Mouse (Mus musculus): ENCODE results near the gene Angel1. TPM values are rescaled to one million over a fixed set of nuclear protein-coding genes. Genes with fewer than 3 reads are reported as not detected.

The Angel1 gene
- 1 to 10 TPM; 2.7 to 6.6 (median 4.6) TPM for total RNA-seq (2022)

DNA sequence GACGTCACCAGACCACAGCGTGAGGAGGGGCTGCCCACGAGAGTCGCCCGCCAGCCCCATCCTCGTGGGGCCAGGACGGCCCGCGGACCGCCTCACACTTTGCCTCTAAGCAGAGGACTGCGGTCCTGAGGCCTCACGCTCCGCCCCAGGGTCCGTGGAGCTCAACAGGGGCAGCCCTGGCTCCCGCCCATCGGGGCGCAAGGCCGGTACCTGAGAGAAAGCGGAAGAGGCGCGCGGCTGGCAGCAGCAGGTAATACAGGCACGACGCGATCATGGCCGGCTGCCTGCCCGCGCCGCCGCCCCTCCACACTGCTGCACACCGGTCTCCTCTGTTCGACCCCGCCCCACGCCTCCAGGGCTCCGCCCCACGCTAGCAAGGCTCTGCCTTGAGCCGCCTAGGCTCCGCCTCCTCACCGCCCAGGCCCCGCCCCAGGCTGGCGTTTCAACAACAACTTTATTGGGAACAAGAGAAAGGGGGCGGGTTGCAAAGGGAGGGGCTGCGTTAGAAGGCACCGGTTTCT lies at the start of gene Angel1:
Angel1 (minus strand) TSS at position 341 of the 521 bp plus-strand sequence.
- DNase-seq = peak; percentile 93

DNA sequence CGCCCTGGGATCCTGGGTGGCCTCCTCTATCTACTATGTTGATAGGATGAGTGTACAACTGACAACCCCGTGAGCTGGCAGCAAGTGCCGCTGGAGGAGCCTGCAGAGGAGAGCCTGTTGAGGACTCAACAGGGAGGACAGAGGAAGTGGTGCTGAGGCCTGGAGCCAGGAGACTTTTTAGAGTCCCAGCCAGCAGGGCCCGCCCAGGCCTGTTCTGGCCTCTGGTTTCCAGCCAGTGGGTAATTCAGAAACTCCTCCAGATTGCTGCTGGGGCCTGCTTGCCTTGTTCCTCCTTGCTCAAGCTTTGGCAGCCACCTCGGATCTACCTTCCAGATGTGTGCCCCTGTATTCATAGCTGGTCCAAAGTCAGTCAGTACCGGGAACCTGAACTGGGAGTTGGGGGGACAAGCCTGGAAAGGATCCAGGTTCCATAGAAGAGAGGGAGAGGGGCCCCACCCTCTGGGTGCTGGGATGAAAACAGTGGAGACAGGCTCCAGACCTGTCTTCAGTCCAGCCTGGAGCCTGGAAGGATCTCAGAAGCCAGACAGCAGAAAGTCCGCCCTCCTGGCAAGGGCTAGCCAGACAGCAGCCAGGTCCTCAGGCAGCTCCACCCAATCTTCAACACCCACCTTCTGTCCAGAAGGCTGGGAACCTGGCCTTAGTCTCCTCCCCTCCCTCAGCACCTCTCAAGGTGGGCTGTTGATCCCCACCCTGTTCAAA lies 49.5 kb upstream of the Angel1 start:
- DNase-seq = no peak

DNA sequence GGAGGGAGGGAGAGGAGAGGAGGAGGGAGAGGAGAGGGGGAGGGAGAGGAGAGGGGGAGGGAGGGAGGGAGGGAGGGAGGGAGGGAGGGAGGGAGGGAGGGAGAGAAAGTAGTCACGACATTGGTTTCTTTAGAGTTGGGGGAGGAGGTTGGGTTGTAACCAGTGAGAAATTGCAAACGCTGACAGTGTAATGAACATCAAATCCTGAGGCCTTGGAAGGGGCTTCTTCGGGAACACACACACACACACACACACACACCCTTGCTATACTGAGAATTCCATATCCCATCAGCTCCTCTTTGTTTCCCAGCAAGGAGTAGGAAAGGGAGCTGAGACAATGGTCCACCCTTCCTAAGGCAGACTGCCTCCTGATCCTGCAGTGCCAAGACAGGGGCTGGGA lies 46.3 kb upstream of the Angel1 start:
- DNase-seq = no peak

DNA sequence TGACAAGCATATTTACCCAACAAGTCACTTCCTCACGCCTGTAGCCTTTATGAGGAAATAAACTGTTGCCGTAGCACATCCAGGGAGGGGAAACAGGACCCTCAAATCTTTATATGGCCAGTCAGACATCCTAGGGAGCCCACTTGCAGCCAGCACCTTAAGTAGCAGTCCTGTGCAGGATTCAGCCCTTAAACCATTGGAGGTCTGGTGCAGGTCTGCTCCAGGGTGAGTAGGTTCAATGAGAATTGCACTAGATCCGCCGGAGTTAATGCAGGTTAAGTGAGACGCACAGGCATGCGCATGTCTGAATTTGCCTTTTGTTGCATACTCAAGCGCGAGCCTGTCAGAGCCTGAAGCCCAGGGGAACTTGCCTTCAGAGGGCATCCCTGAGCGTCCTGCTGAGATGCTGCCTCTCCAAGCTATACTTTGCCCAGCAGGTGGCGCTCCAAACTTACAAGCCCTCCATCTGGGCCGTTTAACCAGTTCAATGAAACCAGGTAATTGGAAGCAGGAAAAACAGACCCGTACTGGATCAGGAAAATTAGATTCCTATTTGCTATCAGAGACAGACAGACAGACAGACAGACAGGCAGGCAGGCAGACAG lies 45.7 kb upstream of the Angel1 start:
- peak; percentile 89 for DNase-seq

DNA sequence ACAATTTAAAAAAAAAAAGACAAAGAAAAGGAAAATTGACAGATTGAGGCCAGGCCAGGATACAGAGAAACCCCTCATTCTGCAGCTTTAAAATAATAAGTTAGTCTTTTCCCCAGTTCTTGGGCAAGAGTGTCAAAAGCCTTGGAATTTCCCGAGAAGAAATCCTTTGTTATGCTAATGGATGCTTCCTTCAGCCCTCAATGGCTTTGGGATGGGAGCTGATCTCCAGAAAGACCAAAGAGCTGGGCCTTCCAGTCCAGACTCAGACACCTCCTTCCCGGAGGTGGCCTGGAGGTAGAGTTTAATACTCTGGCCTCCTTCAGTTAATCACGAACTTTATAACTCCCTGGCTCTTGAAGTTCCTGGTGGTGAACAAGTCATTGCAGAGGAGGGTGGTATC lies 44.7 kb upstream of the Angel1 start:
- DNase-seq = no peak

DNA sequence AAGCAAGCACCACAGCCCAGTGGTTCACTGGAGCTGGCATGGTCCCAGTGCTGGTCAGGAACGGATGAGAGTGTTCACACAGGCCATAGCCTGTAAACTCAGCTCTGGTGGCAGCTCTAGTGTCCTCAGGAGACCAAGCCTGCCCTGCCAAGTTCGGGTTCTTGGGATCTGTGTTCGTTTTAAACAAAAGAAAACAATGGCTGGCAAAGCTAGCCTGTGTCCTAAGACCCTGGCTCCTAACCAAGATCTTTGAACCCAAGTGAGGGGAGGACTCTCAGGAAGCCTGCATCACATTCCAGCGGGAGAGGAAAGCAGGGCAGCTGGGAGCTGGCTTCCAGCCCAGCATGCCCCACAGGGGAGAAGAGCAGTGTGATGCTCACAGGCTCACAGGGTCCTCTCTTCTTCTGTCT lies 44.0 kb upstream of the Angel1 start:
- DNase-seq = peak; percentile 72

DNA sequence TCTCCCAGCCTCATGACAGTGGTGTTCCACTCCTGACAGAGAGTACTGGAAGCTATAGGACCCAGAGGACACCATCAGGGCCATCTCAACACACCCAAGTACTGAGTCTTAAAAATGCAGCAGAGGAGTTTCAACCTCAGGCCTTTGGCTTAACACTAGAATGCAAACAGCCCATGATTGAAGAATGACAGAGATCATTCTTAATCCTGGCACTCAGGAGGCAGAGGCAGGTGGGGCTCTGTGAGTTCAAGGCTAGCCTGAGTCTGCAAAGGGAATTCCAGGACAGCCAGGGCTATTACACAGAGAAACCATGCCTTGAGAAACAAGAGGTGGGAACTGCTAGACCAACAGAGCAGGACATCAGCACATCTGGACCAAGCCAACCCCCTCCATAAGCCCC lies 43.6 kb upstream of the Angel1 start:
- DNase-seq = no peak

DNA sequence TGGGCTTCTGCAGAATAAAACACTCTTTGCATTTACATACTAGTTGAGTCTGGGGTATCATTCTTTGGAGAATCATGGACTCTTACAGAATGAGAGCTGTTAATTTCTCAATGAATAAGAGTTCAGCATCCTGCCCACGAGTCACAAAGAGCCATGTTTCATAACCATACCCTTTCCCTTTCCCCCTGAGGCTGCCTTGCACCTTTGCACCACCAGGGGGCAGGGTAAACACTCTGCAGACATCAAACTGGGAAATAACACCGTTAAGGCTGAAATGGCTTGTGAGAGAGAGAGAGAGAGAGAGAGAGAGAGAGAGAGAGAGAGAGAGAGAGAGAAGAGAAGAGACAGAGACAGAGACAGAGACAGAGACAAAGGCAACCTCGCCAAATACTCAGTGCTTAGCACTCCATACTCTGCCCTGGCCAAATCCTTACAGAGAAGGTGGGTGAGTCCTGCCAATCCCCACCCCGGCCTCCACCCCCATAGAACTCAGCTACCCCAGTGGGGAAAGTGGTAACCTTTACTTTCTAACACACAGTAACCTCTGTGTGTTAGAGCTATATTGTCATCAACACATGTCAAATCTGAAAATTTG lies 42.8 kb upstream of the Angel1 start:
- peak; percentile 60 for DNase-seq

DNA sequence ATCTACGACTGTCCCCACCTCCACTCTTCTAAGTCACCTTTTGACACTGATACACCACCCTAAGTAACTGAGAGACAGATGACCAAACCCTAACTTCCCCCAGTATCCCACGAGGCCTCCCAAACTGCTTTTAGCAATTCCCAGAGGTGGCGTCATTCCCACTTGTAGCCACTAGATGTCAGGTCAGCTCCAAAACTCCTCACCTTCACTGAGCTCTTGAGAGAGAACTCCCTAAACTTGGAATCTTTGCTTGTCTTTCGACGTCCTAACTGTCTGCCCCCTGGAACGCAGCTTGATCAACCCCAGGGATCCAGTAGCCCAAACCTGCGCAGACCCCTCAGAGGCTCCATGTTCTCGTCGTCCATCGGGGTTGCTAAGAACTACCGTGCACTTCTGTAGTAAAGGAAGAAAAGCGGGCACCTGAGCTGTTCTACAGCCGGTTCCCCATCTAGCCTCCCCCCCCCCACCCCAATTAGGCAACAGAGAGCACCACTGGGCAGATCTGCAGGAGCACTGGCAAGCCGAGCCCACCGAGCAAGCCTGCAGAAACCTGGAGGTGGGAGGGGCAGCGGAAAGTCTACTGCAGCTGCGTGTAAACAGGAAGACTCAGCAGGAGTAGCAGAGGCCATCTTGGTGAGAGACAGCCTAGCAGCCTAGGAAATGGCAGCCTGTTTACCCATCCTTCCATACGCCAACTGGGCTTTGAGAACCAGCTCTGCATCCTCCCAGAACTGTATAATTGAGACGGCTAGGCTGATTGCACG lies 41.8 kb upstream of the Angel1 start:
- no peak for DNase-seq

DNA sequence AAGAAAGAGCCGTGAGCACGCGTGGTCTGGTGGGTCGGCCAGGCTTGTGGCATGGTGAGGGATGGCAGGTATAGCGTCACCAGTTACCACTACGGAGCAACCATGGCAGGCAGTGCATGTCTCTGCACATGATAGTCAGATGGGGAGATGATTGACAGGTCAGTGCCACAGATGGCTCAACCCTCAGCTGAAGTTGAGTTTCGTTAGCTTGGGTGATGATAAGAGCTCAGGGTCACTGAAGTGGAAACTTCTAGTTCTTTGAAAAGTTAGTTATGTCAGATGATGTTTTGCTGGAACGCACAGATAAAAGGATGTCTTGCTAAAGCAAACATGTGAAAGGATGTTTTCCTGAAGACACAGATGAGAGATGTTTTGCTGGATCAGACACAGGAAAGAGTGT lies 40.2 kb upstream of the Angel1 start:
- no peak for DNase-seq

DNA sequence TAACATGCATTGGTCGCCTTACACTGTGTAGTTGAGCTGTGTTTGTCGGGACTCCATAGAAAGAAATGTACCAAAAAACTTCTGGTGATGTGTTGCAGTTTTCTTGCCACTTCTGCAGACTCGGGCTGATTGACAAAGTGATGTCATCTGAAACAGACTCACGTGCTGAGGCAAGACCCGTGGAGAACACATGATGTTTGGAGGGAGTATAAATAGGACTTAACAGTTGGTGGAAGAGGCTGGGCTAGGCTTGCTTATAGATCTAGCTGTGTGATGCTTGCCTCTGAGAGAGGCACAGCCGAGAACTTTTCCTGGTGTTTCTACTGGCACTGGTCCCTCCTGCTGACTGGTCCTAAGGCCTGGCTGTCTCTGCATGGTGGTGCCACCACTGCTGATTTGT lies 37.8 kb upstream of the Angel1 start:
- DNase-seq = no peak

DNA sequence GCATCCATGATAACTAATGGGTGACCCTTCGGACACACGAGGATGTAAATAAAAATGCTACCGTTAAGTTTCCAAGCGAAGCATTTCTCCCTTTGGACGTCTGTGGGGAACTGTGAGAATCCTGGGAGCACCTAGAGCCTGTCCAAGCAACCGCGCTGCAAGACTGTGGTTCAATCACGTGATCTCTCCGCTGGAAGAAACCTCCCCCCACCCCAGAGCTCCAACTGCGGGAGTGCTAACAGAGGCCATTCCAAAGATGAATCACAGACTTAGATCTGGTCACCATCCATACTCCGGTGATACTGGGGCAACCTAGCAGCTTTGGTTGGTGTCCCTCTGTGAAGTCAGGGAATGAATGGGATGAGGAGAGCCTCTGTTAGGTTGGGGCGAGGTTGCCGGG lies 34.8 kb upstream of the Angel1 start:
- DNase-seq = no peak

DNA sequence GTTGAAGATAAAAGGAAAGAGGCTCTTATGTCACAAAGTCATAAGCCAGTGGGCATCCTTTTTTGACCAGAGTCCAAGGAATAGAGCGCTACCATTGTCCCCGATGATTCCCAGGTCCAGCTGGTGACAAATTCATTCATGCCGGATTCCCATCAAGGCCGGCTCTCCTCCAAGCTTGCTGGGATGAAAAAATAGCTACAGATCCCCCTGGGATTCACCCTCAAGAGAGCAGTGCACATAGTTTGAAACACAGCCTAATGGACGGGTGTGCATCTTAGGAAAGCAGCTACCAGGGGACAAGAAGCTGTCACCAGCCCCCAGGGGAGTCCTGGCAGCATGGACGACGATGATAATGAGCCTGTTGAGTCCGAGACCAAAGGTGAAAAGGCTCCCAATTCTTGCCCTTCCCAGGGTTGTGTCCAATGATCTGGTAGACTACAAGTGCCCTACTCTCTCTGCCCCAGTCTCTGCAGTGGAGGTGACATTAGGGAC lies 8.1 kb upstream of the Angel1 start, which contains the start of gene Lrrc74a:
Lrrc74a (plus strand) TSS at position 51 of the 492 bp plus-strand sequence.
- no peak for DNase-seq

DNA sequence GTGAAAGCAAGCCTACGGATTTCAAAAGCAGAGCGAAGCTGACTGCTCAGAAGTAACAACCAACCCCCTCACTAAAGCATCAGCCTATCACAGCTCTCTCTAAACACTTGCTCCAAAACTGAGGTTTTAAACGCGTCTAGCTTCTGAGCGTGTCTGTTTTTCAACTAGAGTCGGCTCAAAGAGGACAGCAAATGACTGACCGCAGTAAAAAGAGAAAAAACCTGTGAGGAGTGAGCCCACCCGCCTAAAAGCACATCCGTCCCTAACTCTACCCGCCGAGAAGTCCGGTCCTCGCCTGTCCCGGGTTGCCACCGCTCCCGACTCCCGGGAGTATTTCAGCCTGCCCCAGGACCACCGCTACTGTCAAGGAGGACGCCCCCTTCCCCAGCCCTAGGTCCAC lies 554 bp downstream of the Angel1 start:
- no peak for DNase-seq

DNA sequence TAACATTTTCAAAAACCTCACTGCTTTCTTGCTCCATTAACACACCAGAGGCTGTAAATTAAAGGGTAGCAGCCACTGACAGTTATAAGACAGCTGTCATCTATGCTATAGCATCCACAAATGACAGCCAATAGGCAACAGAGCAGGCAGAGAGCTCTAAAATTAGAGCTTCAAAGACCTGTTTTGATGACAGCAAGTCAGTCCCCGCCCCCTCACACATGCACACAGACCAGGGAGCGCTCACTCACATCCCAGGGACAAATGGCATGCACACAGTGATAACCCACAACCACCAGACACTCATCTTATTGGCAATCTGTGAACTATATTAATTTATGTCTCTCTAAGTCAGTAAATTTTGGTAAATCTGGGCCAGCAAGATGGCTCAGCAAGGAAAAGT lies 2.0 kb downstream of the Angel1 start:
- DNase-seq = no peak

DNA sequence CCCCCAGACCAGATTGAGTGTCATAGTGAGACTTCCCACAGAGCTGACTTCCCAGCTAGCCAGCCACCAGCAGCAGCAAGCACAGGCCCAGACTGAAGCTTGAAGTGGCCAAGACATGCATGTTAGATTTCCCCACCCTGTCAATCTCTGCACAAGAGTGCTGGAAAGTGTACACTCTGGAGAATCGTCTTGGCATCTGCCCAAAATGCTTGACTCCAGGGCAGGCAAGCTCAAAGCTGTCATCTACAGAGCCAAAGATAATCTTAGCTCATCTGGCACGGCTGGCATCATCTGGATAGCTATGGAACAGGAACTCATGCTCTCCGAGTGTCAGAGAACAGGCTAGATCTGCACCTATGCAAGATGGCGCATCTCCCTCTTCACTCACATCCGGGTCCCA lies 4.8 kb downstream of the Angel1 start:
- DNase-seq = no peak

DNA sequence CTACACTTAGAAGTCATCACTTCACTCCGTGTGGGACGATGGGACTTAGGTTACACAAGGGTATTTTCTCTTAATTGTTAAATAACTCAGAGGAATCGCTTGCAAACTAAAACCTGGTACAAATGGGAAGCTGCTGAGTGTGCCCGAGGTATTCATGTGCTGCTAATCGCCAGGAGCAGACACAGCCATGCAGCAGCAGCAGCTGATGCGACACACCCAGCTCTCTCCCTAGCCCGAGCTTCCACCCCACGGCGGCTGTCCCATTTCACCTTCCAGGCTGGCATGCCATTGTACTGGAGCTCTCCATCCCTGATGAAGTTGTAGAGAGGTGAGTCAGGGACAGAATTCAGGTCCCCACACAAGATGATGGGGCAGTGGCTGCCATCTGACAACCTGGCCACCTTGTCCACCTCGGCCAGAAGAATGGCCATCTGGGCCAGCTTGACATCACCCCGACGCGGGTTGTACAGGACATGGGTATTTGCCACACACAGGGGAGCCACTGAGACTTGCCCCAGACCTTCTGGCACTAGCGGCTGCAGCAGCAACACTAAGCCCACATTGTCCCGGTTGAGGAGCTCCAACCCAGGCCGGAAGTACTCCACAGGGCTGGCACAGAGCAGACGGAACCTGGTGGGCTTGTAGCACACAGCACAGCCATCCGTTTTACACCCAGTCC lies 6.2 kb downstream of the Angel1 start:
- DNase-seq = no peak

DNA sequence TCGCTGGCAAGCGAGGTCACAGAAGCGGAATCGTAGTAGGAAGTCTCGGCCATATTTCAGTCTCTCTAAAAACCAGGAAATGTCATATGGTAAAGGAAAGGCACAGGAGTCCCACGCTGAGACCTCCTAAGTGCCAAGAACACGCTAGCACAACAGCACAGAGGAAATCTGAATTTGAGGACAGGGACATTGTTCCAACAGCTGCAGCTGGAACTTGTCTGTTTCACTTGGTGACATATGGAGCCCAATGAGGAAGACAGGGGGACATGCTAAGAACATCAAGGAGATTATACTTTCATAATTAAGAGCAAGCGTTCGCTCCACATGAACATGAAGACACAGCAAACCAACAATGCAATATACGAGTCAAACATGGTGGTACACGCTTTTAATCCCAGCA lies 9.3 kb downstream of the Angel1 start:
- no peak for DNase-seq

DNA sequence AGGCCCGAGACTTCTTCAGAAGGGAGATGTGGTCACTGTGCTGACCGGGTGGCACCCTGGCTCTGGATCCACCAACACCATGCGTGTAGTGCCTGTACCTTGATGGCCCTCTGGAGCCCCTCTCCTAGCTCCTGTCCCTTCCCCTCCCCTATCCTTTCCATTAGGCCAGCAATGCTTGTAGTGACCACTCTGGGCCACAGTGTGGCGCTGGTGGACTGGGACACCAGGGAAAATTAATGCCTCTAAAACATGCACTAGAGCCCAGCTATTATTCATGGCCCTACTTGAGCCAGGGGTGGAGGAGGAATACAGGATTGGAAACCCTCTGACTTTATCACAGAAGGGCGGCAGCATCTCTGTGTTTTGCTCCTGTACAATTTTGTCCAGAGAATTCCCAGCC lies 10.9 kb downstream of the Angel1 start:
- DNase-seq = peak; percentile 31

DNA sequence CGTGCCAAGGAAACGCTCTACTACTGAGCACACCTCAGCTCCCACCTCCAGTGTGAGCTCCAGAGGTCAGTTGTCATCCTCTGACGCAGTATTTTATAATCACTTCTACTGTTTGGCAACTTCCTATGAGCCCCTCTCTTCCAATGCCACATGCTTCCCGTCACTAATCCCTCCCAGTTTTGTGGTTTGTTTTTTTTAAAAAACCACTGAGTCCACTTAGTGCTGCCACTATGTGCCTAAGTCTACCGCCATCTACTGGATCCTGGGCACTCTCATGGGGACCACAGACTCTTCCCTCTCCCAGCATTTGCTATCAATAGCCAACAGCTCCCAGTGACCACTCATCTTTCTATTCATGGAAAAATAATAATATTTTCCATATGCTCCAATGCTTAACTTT lies 12.2 kb downstream of the Angel1 start:
- DNase-seq = no peak

DNA sequence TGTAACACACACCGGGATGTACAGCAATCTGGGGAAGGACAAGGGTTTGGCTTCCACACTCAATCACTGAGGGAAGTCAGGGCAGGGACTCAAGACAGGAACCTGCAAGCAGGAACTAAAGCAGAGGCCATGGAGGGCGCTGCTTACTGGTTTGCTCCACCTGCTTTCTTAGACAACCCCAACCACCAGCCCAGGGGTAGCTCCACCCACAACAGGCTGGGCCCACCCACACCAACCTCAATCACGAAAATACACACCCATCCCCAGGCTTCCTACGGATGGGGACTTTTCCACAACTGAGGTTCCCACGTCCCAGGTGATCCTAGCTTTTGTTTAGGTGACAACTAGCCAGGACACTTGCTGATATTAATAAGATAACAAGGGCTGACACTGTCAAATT lies 20.4 kb downstream of the Angel1 start:
- no peak for DNase-seq

DNA sequence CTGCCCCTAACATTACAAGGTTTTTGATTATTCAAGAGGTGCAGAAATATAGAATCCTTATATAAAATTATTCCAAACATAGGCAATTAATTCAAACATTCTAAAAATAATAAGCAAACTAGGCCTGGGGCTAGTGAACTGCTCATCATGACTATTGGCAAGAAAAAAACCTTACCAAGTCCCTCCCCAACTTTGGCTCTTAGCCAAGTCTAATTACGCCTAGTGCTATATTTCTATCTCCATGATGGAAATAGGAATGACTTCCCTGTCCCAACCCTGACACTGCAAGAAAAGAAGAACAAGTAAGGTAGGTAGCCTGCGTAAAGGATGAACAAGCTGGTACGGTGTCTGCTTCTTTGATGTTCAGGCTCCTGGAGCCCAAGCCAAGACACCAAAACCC lies 23.6 kb downstream of the Angel1 start:
- no peak for DNase-seq

Data from adrenal gland, adult 8-10 months (tissue).